Mouse (Mus musculus) thymus, adult 18-20 months (tissue): Measurements from ENCODE around the gene Lrrc25.

Experiments
- DNase-seq, 2 experiments: peaks; one replicate each; pipeline ENCODE4 v3.0.0; 2022; ENCODE audit warnings: mixed read lengths in 2 of 2

Lrrc25 gene

GRCm38 (mm10) chr8:70617985-70618384, 2.0 kb downstream of the Lrrc25 start:
- DNase-seq, result no peak

- no peak for DNase-seq
Measured at GRCm38 (mm10) chr8:70618888-70619334, 3.0 kb downstream of the Lrrc25 start.

- DNase-seq, result no peak
Measured at GRCm38 (mm10) chr8:70622220-70622619, 6.3 kb downstream of the Lrrc25 start.

- no peak for DNase-seq
Measured at GRCm38 (mm10) chr8:70625104-70625503, 9.1 kb downstream of the Lrrc25 start.

GRCm38 (mm10) chr8:70627041-70627440, 11.1 kb downstream of the Lrrc25 start:
- DNase-seq, result no peak

GRCm38 (mm10) chr8:70628986-70629490, 13.1 kb downstream of the Lrrc25 start:
- no peak for DNase-seq

DNA sequence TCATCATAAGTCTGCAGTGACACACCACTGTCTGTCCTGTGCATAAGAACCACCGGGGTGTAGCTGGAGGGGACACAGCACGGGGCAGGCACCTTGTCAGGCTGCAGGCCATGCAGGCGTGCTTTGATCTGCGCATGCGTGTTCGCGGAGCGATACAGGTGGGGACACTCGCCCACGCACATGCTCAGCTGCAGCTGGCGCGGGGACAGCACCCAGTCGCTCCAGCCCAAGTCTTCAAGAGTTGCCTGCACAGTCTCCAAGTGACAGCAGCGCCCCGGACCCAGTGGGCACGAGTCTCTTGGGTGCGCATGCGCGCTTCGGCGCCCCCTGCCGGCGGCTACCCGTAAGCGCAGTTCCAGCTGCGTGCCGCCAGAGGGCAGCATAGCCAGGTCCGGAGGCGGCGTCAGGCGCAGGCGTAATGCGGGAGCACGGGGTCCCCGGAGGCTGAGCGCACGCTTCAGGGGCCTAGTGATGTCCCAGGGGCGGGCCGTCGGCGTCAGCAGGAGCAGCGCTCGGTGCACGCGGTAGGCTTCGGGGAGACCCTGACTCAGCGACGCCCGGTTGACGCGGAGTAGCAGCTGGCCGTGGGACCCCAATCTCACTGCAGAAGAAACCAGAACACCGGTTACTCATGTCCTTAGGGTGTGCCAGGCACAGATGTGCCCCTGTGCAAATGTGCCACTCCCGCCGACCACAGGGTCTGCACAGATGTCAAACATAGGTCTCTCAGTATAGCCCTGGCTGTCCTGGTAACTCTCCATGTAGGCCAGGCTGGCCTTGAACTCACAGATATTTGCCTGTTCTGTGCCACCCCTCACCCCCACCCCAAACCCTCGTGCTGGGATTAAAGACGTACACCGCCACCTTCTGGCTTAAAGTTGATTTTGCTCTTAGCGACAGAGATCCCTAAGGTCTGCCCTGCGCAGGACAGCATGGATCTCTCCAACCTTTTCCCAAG, 13.9 kb downstream of the Lrrc25 start:
- DNase-seq, result peak; percentile 85 to 90

DNA sequence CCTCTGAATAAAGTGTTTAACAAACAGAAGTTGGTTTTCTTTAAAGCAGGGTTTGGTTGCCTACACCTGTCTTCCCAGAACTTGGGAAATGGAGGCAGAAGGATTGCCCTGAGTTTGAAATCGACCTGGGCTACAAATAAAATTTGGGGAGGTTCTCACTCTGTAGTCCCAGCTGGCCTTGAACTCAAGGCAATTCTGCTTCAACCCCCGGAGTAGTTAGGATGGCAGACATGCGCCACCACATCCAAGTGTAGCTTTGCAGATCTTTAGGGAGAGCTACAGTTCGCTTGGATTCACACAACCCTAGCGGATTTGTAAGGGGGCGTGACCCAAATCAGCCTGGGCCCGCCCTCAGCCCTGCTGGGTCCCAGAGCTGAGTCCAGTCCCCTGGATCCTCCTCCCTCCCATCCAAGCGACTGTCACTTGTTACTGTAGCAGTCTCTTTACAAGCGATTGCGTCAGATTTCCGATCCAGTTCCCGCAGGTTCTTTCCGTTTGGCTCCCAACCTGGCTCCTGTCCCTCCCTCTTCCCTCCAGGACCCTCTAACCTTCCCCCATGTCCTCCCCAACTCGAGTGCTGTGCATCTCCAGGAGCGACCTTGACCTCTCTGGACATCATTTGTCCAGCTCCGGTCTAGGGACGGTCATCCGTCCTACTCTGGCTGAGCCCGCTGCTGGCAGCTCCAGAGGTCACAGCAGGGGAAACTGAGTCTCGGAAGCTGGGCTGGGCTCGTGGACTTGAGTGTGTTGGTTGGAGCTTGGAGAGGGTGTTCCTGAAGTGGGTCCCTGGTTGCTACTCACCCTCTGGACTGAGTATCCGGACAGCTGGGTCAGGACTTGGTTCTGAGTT, 14.8 kb downstream of the Lrrc25 start:
- no peak for DNase-seq

GRCm38 (mm10) chr8:70631436-70631835, 15.5 kb downstream of the Lrrc25 start:
- no peak for DNase-seq

DNA sequence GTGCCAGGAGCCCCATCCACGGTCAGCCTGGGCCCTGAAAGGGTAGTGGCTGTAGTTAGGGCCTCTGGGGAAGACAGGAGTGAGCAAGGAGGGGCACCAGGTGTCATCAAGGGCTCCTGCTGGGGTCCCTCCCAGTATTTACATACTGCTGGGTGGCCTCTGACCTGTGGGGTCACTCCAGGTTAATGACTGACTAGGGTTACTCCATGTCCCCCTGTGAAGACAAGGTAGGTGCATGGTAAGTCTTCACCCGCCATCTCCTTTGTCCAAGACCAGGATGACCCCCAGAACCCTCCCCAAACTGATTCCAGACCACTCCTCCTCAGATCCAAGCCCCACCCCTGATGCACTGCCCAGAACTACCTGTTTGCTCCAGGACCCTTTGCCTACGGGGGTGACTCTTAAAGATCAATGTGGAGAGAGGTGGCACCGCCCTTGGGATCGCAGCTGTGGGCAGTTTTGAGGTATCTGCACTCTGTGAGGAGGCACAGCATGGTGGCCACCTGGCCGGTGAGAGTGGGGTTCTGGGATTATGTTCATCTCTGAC, 16.5 kb downstream of the Lrrc25 start, which contains the start of gene Gdf15:
TSS of gene Gdf15 (minus strand) at position 111 of the 547 bp plus-strand sequence.
- no peak for DNase-seq

- DNase-seq, result no peak
Measured at GRCm38 (mm10) chr8:70634066-70634465, 18.1 kb downstream of the Lrrc25 start.

DNA sequence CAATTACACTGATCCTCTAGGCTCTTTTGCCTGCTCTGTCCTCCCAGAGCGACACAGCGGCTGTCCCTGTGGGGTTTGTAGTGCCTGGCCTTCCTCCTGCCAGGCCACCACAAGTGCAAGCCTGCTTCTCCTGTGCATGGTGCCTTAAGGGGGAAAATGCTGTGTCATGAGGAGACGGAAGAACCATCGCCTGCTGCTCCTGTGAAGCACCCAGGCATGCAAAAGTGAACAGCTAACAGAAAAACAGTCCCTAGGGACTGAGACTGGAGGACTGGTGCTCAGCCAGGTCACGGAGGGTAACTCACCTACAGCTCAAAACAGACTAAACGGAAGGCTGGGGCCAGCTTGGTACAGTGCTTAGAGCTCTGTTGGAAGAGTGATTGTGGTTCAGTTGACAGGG, 19.6 kb downstream of the Lrrc25 start:
- no peak for DNase-seq

DNA sequence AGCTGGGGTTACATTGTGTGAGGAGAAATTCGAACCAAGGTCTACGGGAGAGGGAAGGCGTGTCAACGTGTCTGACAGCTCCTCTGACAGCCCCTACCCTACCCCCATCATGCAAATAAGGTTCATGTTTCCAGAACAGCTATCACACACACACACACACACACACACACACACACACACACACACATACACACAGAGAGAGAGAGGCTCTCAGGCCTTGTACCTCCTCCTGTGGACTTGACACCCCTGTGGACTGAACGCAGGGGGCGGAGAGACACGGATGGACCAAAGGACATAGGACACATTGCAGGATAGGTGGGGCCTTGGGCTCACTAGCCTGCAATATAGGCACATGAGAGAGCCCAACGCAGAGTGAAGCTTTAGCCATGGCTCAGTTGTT, 20.9 kb downstream of the Lrrc25 start:
- no peak for DNase-seq

DNA sequence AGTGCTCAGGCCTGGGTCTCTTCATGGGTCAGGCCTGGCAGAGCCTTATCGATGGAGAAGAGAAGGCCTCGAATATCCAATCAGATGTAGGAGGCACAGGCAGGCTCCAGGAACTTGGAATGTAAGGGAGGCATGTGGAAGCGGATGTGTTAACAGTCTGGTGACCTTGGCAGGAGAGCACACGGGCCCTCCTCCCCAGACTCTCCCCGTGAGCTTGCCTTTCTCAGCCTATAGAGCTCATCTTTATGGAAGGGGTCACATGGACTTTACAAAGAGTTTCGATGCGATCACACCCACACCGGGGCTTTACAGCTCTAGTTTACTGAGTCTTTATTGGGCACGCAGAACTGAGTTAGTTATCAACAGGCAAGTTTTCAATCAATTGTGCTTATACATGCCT, 22.8 kb downstream of the Lrrc25 start:
- DNase-seq, result no peak

- DNase-seq, result no peak
Measured at GRCm38 (mm10) chr8:70643019-70643418, 27.1 kb downstream of the Lrrc25 start.

GRCm38 (mm10) chr8:70644065-70644464, 28.1 kb downstream of the Lrrc25 start:
- no peak for DNase-seq

DNA sequence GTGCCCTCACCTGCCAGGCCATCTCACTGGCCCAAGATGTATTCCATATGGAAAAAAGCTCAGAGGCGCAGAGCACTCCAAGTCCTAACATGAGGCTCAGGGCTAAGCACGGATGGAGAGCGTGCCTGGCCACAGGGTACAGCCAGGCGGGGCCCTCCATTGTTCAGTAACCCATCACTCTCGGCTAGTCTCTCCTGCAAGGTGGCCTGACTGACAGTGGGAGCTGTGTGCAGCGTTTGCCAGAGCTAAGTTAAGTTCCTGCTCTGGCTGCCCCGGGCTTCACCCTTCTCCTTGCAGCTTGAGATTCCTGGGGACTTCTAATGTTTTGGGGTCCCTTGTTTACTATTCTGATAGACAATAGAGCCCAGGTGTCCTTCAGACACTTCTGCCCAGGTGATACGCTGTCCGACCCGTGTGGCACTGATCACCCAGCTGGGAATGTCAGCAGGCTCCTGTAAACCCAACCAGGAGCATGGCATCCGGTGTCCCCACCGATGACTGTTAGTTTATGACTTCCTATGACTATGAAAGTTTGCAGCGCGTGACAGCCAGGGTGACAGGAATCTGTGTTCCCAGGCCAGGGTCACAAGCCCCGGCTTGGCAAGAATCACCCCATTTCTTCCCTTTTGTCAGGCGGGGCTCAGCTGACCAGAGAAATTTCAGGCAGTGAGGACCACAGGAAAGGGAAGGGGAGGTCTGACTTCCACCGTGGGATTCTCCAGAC, 29.7 kb downstream of the Lrrc25 start:
- no peak for DNase-seq

- DNase-seq, result no peak
Measured at GRCm38 (mm10) chr8:70646369-70646768, 30.4 kb downstream of the Lrrc25 start.

DNA sequence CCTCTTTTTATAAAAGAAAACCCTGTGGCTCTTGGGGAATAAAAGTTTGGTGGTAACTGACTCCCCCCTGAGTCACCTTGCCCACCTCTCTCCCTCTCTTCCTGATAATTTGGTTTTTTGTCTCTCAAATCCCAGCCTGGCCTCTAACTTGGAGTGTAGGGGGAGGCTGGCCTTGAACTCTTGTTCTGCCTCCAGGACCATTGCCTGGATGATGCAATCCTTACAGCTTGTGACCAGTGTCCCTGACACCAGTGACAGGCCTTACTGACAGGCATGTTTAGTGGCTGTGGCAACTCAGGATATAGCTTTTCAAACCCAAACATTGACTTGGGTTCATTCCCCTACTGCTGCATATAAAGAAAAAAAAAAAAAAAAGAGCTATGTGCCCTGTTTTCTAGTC, 30.8 kb downstream of the Lrrc25 start:
- no peak for DNase-seq

DNA sequence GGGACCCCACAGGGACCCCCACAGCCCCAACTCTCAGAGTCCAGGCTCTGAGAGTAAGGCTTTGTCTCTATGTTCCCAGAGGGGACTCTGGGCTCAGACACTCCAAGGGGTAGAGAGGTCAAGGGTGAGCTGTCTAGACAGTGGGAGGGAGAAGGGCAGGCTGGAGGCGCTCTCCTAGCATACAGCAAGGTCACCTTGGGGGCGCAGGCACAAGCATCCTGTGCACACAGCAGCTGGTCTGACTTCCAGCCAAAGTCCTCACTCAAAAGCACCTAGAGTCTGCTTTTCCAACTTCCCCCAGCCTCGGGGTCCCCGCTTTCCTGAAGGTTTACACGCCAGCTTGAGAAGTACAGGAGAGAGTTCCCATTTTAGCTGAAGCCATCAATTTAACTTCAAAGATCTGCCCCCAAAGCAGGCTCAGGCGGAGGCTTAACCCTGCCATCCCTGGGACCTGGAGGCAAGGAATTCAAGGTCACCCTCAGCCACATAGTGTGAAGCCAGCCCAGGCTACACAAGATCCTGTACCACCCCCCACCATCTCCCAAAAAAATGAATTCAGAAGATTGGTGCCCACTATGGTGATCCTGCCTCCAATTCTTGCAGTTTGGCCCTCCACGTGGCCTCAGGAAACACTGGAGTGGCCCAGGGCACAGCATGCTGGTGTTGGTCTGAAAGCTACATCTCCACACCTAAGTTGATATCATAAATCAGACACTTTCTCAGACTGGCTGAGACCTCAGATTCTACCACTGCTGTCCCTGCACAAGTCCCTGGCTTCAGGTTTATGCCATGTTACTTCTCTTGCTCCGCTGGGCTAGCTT, 31.6 kb downstream of the Lrrc25 start:
- no peak for DNase-seq

DNA sequence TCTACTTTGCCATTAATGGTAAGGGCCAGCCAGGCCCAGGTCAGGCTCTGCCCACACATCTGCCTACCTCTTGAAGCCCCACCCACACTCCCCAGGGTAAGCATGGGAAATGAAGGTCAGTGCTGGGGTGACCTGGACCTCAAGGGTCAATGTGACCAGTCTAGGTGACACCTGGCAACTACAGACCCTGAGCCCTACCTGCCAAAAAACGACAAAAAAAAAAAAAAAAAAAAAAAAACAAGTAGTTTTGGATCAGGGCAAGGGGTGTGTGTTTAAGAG, 32.1 kb downstream of the Lrrc25 start:
- DNase-seq, result no peak

DNA sequence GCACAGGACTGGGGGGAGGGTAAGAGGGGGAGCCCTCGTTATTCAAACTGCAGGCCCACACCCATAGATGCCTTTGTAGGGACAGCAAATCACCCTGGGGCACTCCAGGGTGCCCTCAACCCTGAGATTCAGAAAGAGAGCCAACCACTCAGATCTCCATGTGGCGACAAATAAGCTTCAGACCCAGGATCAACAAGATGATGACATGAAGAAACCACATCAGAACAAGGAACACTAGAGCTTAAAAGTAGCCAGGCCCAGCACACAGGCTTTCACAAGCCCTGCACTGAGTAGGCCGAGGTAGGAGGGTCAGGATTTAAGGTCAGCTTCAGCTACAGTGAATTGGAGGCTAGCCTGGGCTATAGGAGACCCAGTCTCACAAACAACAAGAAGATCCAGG, 33.0 kb downstream of the Lrrc25 start:
- DNase-seq, result no peak
